Mouse (Mus musculus) lung, postnatal 10 days (tissue): ENCODE measurements around the gene Zbtb24.

ENCODE experiments used
- DNase-seq: peaks from one replicate; pipeline ENCODE4 v3.0.0; 2021

Zbtb24 gene

GRCm38 (mm10) chr10:41505446-41505845, 55.3 kb downstream of the Zbtb24 start:
- DNase-seq, result peak; percentile 86

- peak; percentile 48 for DNase-seq
Measured at GRCm38 (mm10) chr10:41509160-41509559, 59.0 kb downstream of the Zbtb24 start.

GRCm38 (mm10) chr10:41514301-41514700, 64.1 kb downstream of the Zbtb24 start:
- no peak for DNase-seq

GRCm38 (mm10) chr10:41514921-41515320, 64.7 kb downstream of the Zbtb24 start:
- no peak for DNase-seq
